24 mouse cellular contexts compared by ENCODE assay signal in the genomic region with DNA sequence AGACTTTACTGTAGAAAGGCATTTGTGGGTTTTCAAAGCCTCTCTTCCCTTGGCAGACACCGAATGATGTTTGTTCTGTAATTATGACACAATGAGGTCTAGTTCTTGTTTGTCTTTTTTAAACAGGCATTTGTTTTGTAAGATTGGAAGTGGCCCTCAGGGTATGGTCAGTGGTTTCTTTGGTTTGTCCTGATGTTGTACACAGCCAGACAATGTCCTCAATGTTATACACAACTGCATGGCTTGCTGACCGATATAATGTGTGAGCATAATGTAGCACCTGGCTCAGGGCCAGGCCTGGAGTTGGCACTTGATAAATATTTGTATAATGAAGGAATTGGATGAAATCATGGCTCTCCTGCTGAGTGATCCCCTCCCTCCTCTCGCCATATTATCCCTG. TPM values are rescaled to one million over a fixed set of nuclear protein-coding genes. Genes with fewer than 3 reads are reported as not detected.
A peak's percentile ranks its signal among the peaks of the same experiment; 100 is the strongest.
DNase-seq lines count a peak whose midpoint lies in the region; ATAC-seq and TF ChIP-seq lines count a peak whose summit lies in the region.
"Had no signal": no experiment of that assay in that cellular context is flagged by ENCODE, and none has a peak within 500 bp of the region (broad histone marks: within the 10 kb centered on the region; RNA-seq: fewer than 3 reads in every experiment).

No protein-coding gene starts in this region.

- H3K9ac ChIP-seq in forebrain, embryonic 15.5 days (replicated peaks), result no peak overlapping the region
- no peak overlapping the region for H3K9ac ChIP-seq in forebrain, embryonic 12.5 days
- H3K9ac ChIP-seq in lung, postnatal 0 days (replicated peaks; ENCODE audit: low read depth), result no peak overlapping the region
- H3K9ac ChIP-seq in stomach, postnatal 0 days (ENCODE audit: low read length), result no peak overlapping the region
- H3K9ac ChIP-seq: forebrain, postnatal 0 days; hindbrain, embryonic 14.5 days; limb, embryonic 13.5 days; liver, embryonic 13.5 days; midbrain, embryonic 12.5 days; neural tube, embryonic 13.5 days had no signal

- peak; percentile 39; the same call in 1 of the 2 replicates for ATAC-seq in forebrain, embryonic 15.5 days (replicated peaks)
- ATAC-seq in forebrain, embryonic 12.5 days (ENCODE audit: low FRiP score), result no peak
- peak; percentile 38; the same call in 1 of the 2 replicates for ATAC-seq in lung, postnatal 0 days
- peak; percentile 61 for ATAC-seq in stomach, postnatal 0 days (ENCODE audit: low FRiP score, low TSS enrichment)
- ATAC-seq: forebrain, postnatal 0 days; intestine, embryonic 16.5 days had no signal

- no peak overlapping the region for H3K27ac ChIP-seq in forebrain, embryonic 15.5 days (replicated peaks)
- no peak overlapping the region for H3K27ac ChIP-seq in forebrain, embryonic 12.5 days
- no peak overlapping the region for H3K27ac ChIP-seq in lung, postnatal 0 days (ENCODE audit: low read length)
- H3K27ac ChIP-seq in stomach, postnatal 0 days (replicated peaks), result no peak overlapping the region
- H3K27ac ChIP-seq: hindbrain, embryonic 14.5 days; limb, embryonic 13.5 days; liver, embryonic 13.5 days; midbrain, embryonic 12.5 days; neural tube, embryonic 13.5 days had no signal

- peaks cover 4% of the 10 kb centered on the region; the same call in 1 of the 2 replicates for H3K27me3 ChIP-seq in forebrain, embryonic 15.5 days
- peaks cover 15% of the 10 kb centered on the region; the same call in 1 of the 2 replicates for H3K27me3 ChIP-seq in forebrain, embryonic 12.5 days
- H3K27me3 ChIP-seq in lung, postnatal 0 days (replicated peaks; ENCODE audit: insufficient read depth, low read length), result no peaks in the 10 kb centered on the region; the same call in 1 of the 2 replicates
- no peaks in the 10 kb centered on the region for H3K27me3 ChIP-seq in stomach, postnatal 0 days (ENCODE audit: control insufficient read depth, insufficient read depth, low read length)

- H3K36me3 ChIP-seq in forebrain, embryonic 15.5 days, result no peaks in the 10 kb centered on the region
- no peaks in the 10 kb centered on the region for H3K36me3 ChIP-seq in forebrain, embryonic 12.5 days (replicated peaks)
- no peaks in the 10 kb centered on the region for H3K36me3 ChIP-seq in lung, postnatal 0 days (ENCODE audit: insufficient read depth, low read length)
- no peaks in the 10 kb centered on the region for H3K36me3 ChIP-seq in stomach, postnatal 0 days (ENCODE audit: control insufficient read depth, insufficient read depth, low read length)
- H3K36me3 ChIP-seq: limb, embryonic 13.5 days; liver, embryonic 13.5 days; midbrain, embryonic 12.5 days; neural tube, embryonic 13.5 days had no signal

- peaks cover 14% of the 10 kb centered on the region for H3K4me1 ChIP-seq in forebrain, embryonic 15.5 days
- H3K4me1 ChIP-seq in forebrain, embryonic 12.5 days, result peaks cover 10% of the 10 kb centered on the region
- H3K4me1 ChIP-seq in lung, postnatal 0 days (ENCODE audit: insufficient read depth, low read depth, low read length), result peaks cover 7% of the 10 kb centered on the region; the same call in 1 of the 2 replicates
- H3K4me1 ChIP-seq in stomach, postnatal 0 days (replicated peaks; ENCODE audit: control insufficient read depth, insufficient read depth), result 0 out of 2 replicates have a peak, but pooled peaks cover 2% of the 10 kb centered on the region
- H3K4me1 ChIP-seq: liver, embryonic 13.5 days had no signal

- no peak overlapping the region for H3K4me2 ChIP-seq in forebrain, embryonic 15.5 days (replicated peaks)
- no peak overlapping the region for H3K4me2 ChIP-seq in forebrain, embryonic 12.5 days
- H3K4me2 ChIP-seq in lung, postnatal 0 days (replicated peaks; ENCODE audit: low read depth, low read length), result no peak overlapping the region
- no peak overlapping the region for H3K4me2 ChIP-seq in stomach, postnatal 0 days (replicated peaks; ENCODE audit: low read depth)
- H3K4me2 ChIP-seq: hindbrain, embryonic 14.5 days; limb, embryonic 13.5 days; liver, embryonic 13.5 days; midbrain, embryonic 12.5 days; neural tube, embryonic 13.5 days had no signal

- 39% methylated on average over 3 of the region's 3 CpGs for WGBS in forebrain, embryonic 15.5 days
- WGBS in forebrain, embryonic 12.5 days, result 86% methylated on average over 3 of the region's 3 CpGs
- WGBS in lung, postnatal 0 days, result 23% methylated on average over 3 of the region's 3 CpGs
- WGBS in stomach, postnatal 0 days, result 37% methylated on average over 3 of the region's 3 CpGs

- TF ChIP-seq CTCF in lung, postnatal 0 days (IDR thresholded peaks at IDR 0.05), result no peak
- no peak for TF ChIP-seq CTCF in stomach, postnatal 0 days (IDR thresholded peaks at IDR 0.05; ENCODE audit: low read depth)

- no peak for TF ChIP-seq EP300 in lung, postnatal 0 days (IDR thresholded peaks at IDR 0.05)
- TF ChIP-seq EP300 in stomach, postnatal 0 days (optimal IDR thresholded peaks at IDR 0.05), result no peak

- no peak overlapping the region for H3K4me3 ChIP-seq in forebrain, embryonic 15.5 days
- no peak overlapping the region for H3K4me3 ChIP-seq in forebrain, embryonic 12.5 days (replicated peaks)
- H3K4me3 ChIP-seq in lung, postnatal 0 days (ENCODE audit: low read depth, low read length), result no peak overlapping the region
- H3K4me3 ChIP-seq in stomach, postnatal 0 days (ENCODE audit: low read depth, low read length), result no peak overlapping the region
- H3K4me3 ChIP-seq: limb, embryonic 13.5 days; liver, embryonic 13.5 days; midbrain, embryonic 12.5 days; neural tube, embryonic 13.5 days had no signal

- no peaks in the 10 kb centered on the region for H3K9me3 ChIP-seq in forebrain, embryonic 15.5 days
- no peaks in the 10 kb centered on the region for H3K9me3 ChIP-seq in forebrain, embryonic 12.5 days
- no peaks in the 10 kb centered on the region for H3K9me3 ChIP-seq in lung, postnatal 0 days (ENCODE audit: low read length)
- no peaks in the 10 kb centered on the region for H3K9me3 ChIP-seq in stomach, postnatal 0 days (ENCODE audit: control insufficient read depth, low read length)
- H3K9me3 ChIP-seq: liver, embryonic 13.5 days; midbrain, embryonic 12.5 days; neural tube, embryonic 13.5 days had no signal

- peak; percentile 21 for DNase-seq in retina, postnatal 1 day
- DNase-seq in retina, embryonic 14.5 days (ENCODE audit: low spot score), result no peak
- peak; percentile 63 for DNase-seq in lung, postnatal 0 days (ENCODE audit: low spot score)
- DNase-seq in stomach, postnatal 0 days (ENCODE audit: low spot score), result peak; percentile 72
- no peak for DNase-seq in gastrocnemius, adult 8-10 months (ENCODE audit: low spot score in 2 of 2)
- DNase-seq in heart, adult 18-20 months, result no peak
- DNase-seq: adrenal gland, postnatal 10 days; B cell, adult 2 months; cerebellum, postnatal 14 days; embryo, embryonic 11 days; forebrain, postnatal 0 days; heart, postnatal 36 days; liver, embryonic 13.5 days; right cerebral cortex, postnatal 25 days; thymus, postnatal 14 days had no signal

RNA-seq across cellular contexts. Expression of gene Fbln7, which starts 2.9 kb away (rescaled TPM):
- polyA plus RNA-seq in forebrain, embryonic 15.5 days (2015; fragmentation: Nextera tagmentation; extraction: Ambion mirVana), result 2.0 and 2.1 TPM in 2 replicates
- 1.5 and 1.9 TPM in 2 replicates for polyA plus RNA-seq in forebrain, embryonic 12.5 days (2016; fragmentation: Nextera tagmentation; extraction: Ambion mirVana)
- 0.64 and 0.89 TPM in 2 replicates for polyA plus RNA-seq in lung, postnatal 0 days (2015; fragmentation: Nextera tagmentation; extraction: Ambion mirVana)
- polyA plus RNA-seq in stomach, postnatal 0 days (2015; fragmentation: Nextera tagmentation; extraction: Ambion mirVana), result 2.3 and 2.5 TPM in 2 replicates
- 1 to 10 TPM; 1.4 to 2.7 (median 1.8) TPM for total RNA-seq in gastrocnemius, adult 8-10 months (2022)
- total RNA-seq in heart, adult 18-20 months (2021), result under 1 TPM; 0.47 to 0.72 TPM
- total RNA-seq: granulocyte monocyte progenitor cell, adult 5-6 weeks; megakaryocyte progenitor cell, adult 5-6 weeks had no signal

RNA-seq across cellular contexts. Expression of gene Tmem87b, which starts 41.9 kb away (rescaled TPM):
- 41.1 and 43.4 TPM in 2 replicates for polyA plus RNA-seq in forebrain, embryonic 15.5 days (2015; fragmentation: Nextera tagmentation; extraction: Ambion mirVana)
- 29.3 and 30.8 TPM in 2 replicates for polyA plus RNA-seq in forebrain, embryonic 12.5 days (2016; fragmentation: Nextera tagmentation; extraction: Ambion mirVana)
- polyA plus RNA-seq in lung, postnatal 0 days (2015; fragmentation: Nextera tagmentation; extraction: Ambion mirVana), result 40.0 and 40.3 TPM in 2 replicates
- polyA plus RNA-seq in stomach, postnatal 0 days (2015; fragmentation: Nextera tagmentation; extraction: Ambion mirVana), result 26.4 and 31.9 TPM in 2 replicates
- total RNA-seq in gastrocnemius, adult 8-10 months (2022), result 10 to 100 TPM; 11.1 to 16.4 (median 14.1) TPM
- total RNA-seq in heart, adult 18-20 months (2021), result 10 to 100 TPM; 20.4 to 21.8 TPM

Comparison
In these comparisons a context has a peak if more than half of its experiments do, and no peak if none do; other contexts are left out.
1. DNase-seq: peak in retina, postnatal 1 day (single experiment), lung, postnatal 0 days (single experiment) and stomach, postnatal 0 days (single experiment); none in retina, embryonic 14.5 days (single experiment), gastrocnemius, adult 8-10 months (0 of 2) and heart, adult 18-20 months (0 of 2).